Mouse (Mus musculus) hindbrain, embryonic 13.5 days (tissue): ENCODE measurements at regions not wholly inside any gene's neighbourhood (a gene's known extent, or its start where the extent isn't known, plus 50 kb on each side); places are given as distances from the start of the nearest gene placed in this dataset.

Experiments used
- ATAC-seq: fragments of 200-750 bp; cut with Nextera tagmentation; 2 replicates; pipeline ENCODE4 v1.8.0; 2017; ENCODE audit warnings: moderate TSS enrichment; ENCODE audit not compliant: low FRiP score
- H3K27ac ChIP-seq: fragments of 300-500 bp; sonication (generic); 2 replicates; pipeline ENCODE4 v1.5.1; 2015; ENCODE audit warnings: inconsistent platforms, mild to moderate bottlenecking, moderate library complexity
- H3K27me3 ChIP-seq: fragments of 300-500 bp; sonication (generic); 2 replicates; pipeline ENCODE4 v1.6.1; 2015; ENCODE audit warnings: mild to moderate bottlenecking, inconsistent platforms
- H3K36me3 ChIP-seq: fragments of 300-500 bp; sonication (generic); 2 replicates; pipeline ENCODE4 v1.6.1; 2015; ENCODE audit warnings: mild to moderate bottlenecking, inconsistent platforms
- H3K4me1 ChIP-seq: fragments of 300-500 bp; sonication (generic); replicated peaks from 2 replicates; pipeline ENCODE4 v1.6.1; 2015; ENCODE audit warnings: inconsistent platforms
- H3K4me2 ChIP-seq: fragments of 300-500 bp; sonication (generic); 2 replicates; pipeline ENCODE4 v1.6.1; 2015; ENCODE audit warnings: inconsistent platforms, mild to moderate bottlenecking, moderate library complexity
- H3K4me3 ChIP-seq: fragments of 300-500 bp; sonication (generic); 2 replicates; pipeline ENCODE4 v1.5.1; 2015; ENCODE audit warnings: mild to moderate bottlenecking, inconsistent platforms
- H3K9ac ChIP-seq: fragments of 300-500 bp; sonication (generic); 2 replicates; pipeline ENCODE4 v1.6.1; 2015; ENCODE audit warnings: mild to moderate bottlenecking, inconsistent platforms
- H3K9me3 ChIP-seq: fragments of 300-500 bp; sonication (generic); 2 replicates; pipeline ENCODE4 v1.6.1; 2016; ENCODE audit warnings: inconsistent platforms
- WGBS: fragments of 180-500 bp; shearing (Covaris S2); methylation state at CpG from one replicate; pipeline ENCODE4 v1.1.7; 2015; 5-methylcytosine and 5-hydroxymethylcytosine counted together

- Histone ChIP-seq H3K9me3 (no peaks in the 10 kb centered on the region), H3K4me2 (0 out of 2 replicates have a peak overlapping the region, but pooled peaks have one; percentile 17), H3K4me1 (peaks cover 43% of the 10 kb centered on the region), H3K36me3 (no peaks in the 10 kb centered on the region), H3K9ac (peak overlapping the region; percentile 51; the same call in 1 of the 2 replicates), H3K4me3 (no peak overlapping the region), H3K27me3 (no peaks in the 10 kb centered on the region), H3K27ac (peak overlapping the region; percentile 95)
- WGBS, result 7% methylated on average over 2 of the region's 2 CpGs
- peak; percentile 91 for ATAC-seq
Measured at GRCm38 (mm10) chr11:32113118-32113826, 86.8 kb downstream of the Il9r start.

- ATAC-seq, result no peak
- H3K27ac ChIP-seq, result peak overlapping the region; percentile 95
- WGBS, result 18% methylated on average over 5 of the region's 5 CpGs
- H3K27me3 ChIP-seq, result no peaks in the 10 kb centered on the region
- no peaks in the 10 kb centered on the region for H3K36me3 ChIP-seq
- H3K4me2 ChIP-seq, result 0 out of 2 replicates have a peak overlapping the region, but pooled peaks have one; percentile 17
- no peaks in the 10 kb centered on the region for H3K9me3 ChIP-seq
- peaks cover 45% of the 10 kb centered on the region for H3K4me1 ChIP-seq
- H3K9ac ChIP-seq, result peak overlapping the region; percentile 51; the same call in 1 of the 2 replicates
- H3K4me3 ChIP-seq, result no peak overlapping the region
Measured at GRCm38 (mm10) chr11:32112521-32112920, 87.6 kb downstream of the Il9r start.

DNA sequence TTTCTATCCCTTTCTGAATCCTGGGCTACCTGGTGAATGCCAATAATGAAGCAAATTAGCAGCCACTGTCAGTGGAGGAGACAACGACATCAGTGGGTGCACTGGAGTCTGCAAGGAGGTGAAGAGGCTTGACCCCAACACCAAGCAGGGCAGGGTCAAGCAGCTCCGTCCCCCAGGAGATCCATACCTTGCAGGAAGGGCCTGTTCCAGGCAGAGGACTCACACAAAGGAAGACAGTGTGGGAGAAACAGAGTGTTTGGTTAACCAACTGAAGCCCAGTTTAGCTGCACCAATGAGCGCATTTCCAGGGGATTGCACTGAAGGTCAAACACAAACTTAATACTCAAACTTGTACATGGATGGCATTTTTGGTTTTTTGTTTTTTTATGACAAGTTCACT, 88.2 kb downstream of the Il9r start:
- Histone ChIP-seq H3K4me2 (no peak overlapping the region), H3K27ac (peak overlapping the region; percentile 95), H3K9ac (no peak overlapping the region), H3K4me3 (no peak overlapping the region), H3K4me1 (peaks cover 43% of the 10 kb centered on the region), H3K9me3 (no peaks in the 10 kb centered on the region), H3K27me3 (no peaks in the 10 kb centered on the region), H3K36me3 (no peaks in the 10 kb centered on the region)
- WGBS, result 46% methylated on average over 3 of the region's 3 CpGs
- ATAC-seq, result no peak

DNA sequence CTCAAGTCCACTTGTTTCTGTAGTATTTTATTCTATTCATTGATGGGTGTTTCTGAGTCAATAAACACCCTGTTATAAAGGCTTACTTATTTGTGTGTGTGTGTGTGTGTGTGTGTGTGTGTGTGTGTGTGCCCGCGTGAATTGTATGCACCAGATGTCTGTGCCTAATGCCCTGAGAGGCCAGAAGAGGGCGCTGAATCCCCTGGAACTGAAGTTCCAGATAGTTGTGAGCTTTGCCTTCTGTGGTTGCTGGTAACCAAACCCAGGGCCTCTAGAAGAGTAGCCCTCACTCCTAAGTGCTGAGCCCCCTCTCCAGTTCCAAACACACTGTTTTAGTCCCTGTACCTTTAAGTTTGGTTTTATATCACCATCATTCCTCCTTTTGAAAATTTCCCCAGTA, 90.2 kb downstream of the Il9r start:
- H3K4me2 ChIP-seq, result no peak overlapping the region
- no peak overlapping the region for H3K27ac ChIP-seq
- no peaks in the 10 kb centered on the region for H3K27me3 ChIP-seq
- peaks cover 59% of the 10 kb centered on the region for H3K4me1 ChIP-seq
- H3K9me3 ChIP-seq, result no peaks in the 10 kb centered on the region
- H3K9ac ChIP-seq, result no peak overlapping the region
- WGBS, result 92% methylated on average over 3 of the region's 3 CpGs
- H3K4me3 ChIP-seq, result no peak overlapping the region
- ATAC-seq, result no peak
- no peaks in the 10 kb centered on the region for H3K36me3 ChIP-seq
